Mouse (Mus musculus) frontal cortex, adult (tissue): ENCODE measurements at regions not wholly inside any gene's neighbourhood (a gene's known extent, or its start where the extent isn't known, plus 50 kb on each side); places are given as distances from the start of the nearest gene placed in this dataset.

Source experiments
- ATAC-seq: cut with Nextera tagmentation; 2 replicates; pipeline ENCODE4 v1.9.2; 2017; ENCODE audit warnings: mild to moderate bottlenecking, moderate library complexity, mixed read lengths; ENCODE audit not compliant: low TSS enrichment

- no peak for ATAC-seq
Observed at GRCm38 (mm10) chr2:17290709-17291108, 440.6 kb downstream of the Nebl start.

GRCm38 (mm10) chr2:17287598-17287997, 443.7 kb downstream of the Nebl start:
- ATAC-seq = no peak

DNA sequence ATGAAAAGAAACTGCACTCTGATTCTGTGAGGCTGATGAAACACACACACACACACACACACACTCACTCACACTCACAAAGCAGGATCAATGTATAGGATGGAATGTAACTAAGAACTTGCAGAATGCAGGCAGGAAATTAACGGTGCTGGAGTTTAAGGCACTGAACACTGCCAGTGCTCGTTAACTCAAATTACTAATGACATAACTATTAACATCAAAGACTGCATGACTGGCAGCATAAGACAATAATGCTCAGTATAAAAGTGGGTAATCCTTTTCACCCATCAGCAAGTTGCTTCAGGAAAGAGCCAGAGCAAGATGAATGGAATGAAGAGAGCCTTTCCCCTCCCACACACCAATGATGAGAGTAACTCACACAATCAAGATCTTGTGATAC, 481.3 kb downstream of the Nebl start:
- no peak for ATAC-seq

DNA sequence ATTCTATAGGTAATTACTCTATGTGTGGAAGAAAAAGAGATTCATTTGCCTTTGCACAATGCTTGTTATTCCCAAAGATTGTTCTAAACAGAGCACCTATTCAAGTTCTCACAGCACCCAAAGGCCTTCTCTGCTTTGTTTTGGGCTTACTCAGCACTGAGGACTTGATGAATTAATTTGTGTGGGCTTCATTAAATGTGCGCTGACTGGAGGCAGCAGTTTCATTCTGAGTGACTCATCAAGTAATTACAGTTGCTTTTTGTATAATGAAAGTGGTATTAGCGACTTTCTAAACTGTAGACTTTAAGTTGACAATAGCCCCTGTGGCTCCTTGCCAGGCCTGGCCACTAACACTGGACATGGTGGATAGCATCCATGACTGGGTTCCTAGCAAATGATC, 485.4 kb downstream of the Nebl start:
- ATAC-seq = no peak

DNA sequence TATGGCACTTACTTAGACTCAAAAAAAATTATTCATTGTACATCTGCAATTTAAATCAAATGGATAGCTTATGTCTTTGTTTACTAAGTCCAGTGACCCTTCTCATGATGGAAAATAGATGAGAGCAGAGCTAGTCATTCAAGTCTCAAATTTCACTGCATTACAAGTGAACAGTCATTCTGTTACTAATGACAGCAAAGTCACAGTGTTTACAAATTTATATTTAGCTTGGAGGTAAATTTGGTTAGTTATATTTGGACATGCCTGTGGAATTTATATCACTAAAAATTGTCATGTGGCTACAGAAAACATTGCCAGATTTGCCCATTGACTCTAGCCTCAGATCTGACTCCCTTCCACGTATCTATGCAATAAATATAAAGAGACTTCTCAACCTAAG, 515.7 kb downstream of the Nebl start:
- ATAC-seq = no peak

DNA sequence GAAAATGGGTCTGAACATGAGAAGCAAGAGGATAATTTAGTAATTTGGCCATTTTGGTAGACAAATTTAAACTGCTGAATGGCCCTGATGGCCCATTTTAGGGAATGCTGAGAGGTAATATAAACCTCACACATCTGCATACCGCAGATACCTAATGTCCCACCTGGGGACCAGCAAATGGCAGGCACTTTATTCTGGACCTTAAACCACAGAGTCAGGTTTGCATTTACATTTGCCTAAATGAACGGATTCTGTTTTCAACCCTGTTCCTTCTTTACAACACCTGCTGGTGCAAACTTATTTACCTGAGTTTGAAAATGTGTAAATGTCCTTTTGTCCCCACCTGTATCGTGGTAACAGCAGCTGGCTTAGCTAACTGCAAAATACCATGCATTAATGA, 516.4 kb downstream of the Nebl start:
- no peak for ATAC-seq

GRCm38 (mm10) chr2:17212566-17212965, 518.7 kb downstream of the Nebl start:
- no peak for ATAC-seq

DNA sequence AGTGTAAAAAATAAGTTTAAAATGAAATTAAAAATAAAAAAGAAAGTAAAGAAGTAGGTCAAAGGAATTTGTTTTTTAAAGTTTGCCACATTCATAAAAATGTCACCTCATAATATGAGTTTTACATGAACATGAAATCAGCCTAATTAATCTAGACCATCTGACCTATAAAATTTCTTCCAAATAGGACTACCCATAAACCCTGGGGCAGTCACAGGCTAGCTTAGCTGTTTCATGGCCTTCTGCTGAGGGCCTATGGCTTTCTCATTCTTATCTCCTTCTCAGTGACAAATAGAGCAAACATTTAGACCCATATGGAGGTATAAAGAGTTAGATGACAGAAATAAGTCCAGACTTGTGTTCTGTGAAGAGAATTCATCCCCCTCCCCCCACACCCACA, 520.2 kb downstream of the Nebl start:
- ATAC-seq = no peak

DNA sequence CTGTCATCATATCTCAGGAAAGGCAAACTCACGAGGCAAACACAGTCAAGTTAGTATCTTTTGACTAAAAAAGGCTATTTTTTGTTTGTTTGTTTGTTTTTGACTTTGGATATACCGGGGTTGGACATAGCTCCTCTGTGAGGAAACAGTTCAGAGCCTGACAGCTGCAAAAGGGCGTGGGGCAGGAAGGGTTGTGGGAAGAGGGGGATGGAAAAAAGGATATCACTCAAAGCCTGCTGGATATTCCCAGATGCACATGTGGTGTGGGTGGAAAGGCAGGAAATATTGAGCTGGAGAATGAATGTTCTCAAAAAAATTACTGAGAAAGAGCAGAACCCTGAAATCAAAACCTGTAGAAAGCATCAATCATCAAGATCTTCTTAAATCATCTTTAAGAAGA, 537.7 kb downstream of the Nebl start:
- no peak for ATAC-seq

- ATAC-seq = no peak
Observed at GRCm38 (mm10) chr2:17189169-17189568, 542.1 kb downstream of the Nebl start.

DNA sequence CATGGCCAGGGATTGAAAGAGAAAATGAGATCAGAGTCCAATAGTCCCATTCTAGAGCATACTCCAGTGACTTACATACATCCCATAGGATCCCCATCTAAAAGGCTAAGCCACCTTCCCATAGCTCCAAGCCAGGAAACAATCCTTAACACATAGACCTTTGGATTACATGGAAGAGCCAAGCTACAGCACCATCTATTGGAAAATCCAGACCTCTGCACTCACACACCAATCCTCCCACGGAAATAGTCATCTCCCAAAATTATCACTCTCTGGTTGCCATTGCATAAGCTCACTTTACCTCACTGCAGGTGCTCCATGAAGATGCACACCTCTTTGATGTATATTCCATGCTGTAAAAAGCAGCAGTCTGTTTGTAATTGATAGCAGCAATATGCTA, 543.4 kb downstream of the Nebl start:
- peak; percentile 78 for ATAC-seq

- no peak for ATAC-seq
Observed at GRCm38 (mm10) chr2:17183696-17184095, 547.6 kb downstream of the Nebl start.

DNA sequence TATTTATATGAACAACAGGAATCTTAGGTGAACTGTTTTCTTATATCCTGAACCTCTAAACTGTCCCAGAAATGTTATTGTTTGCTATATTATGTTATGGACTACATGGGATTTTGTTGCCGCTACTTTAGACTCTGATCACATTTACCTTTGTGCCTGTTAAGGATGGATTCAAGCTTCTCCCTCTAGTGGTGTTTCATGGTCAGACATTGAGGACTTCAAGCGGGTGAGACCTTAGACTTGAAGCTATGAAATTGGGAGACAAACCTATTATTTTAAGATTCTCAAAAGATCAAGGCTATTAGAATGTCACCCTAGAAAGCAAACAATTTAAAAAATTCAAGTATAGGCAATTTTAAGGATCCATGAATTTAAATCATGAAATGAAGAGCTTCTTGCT, 549.7 kb downstream of the Nebl start:
- ATAC-seq = no peak

DNA sequence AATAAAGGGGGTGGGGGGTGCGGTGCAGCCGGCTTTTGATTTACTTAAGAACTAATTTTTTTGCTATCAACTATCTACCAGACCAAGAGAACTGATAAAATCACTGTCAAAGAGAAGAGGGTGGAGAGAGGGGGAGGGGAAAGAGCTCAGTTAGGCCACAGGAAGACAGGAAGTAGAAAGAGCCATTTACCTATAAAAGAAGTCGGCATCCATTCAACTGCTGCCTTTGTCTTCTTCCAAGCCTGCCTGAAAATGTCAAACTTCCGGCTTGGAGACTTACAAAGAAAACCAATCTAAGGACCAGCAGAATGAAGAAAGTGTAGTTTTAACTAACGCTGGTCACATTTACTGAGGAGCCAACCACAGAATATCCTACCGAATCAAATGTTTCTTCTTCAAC, 562.4 kb downstream of the Nebl start:
- ATAC-seq = no peak

- no peak for ATAC-seq
Observed at GRCm38 (mm10) chr2:17165016-17165415, 566.2 kb downstream of the Nebl start.

GRCm38 (mm10) chr2:17158463-17158862, 572.8 kb downstream of the Nebl start:
- no peak for ATAC-seq

DNA sequence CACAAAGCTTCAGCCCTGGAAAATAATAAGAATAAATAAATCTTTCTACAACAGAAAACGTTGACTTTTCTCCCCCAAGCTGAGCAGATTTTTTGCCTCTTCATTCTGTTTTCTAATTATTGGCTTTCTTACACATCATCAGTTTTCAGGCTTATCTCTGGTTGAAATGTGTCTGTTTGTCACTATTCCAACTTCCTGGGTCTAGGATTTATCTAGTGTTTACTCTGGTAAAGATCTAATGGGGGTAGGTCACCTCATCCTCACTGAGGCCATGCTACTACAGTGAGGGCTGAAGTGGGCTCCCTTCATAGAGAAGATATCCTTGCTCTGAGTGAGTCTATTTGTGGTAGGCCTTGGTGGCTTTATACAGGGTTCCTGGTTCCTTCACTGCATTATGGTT, 573.9 kb downstream of the Nebl start:
- no peak for ATAC-seq

DNA sequence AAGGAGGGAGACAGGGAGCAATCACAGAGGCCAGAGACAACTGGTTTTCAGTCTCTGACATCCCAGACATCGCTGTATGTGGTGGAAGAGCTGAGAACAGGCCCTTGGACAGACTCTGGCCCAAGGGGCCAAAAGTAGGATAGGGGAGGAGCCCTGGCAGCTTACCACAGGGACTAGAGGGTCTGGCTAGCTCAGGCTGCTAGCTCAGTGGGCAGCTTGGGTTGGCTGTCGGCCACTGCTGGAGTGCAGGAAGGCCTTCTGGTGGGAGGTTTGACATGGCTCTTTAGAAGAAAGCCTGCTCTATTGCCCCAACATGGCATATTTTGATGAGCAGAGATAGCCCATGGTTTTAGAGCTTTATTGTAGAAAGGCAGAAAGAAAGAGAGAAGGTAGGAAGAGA, 575.7 kb downstream of the Nebl start:
- no peak for ATAC-seq

GRCm38 (mm10) chr2:17123626-17124025, 607.6 kb downstream of the Nebl start:
- ATAC-seq = no peak

DNA sequence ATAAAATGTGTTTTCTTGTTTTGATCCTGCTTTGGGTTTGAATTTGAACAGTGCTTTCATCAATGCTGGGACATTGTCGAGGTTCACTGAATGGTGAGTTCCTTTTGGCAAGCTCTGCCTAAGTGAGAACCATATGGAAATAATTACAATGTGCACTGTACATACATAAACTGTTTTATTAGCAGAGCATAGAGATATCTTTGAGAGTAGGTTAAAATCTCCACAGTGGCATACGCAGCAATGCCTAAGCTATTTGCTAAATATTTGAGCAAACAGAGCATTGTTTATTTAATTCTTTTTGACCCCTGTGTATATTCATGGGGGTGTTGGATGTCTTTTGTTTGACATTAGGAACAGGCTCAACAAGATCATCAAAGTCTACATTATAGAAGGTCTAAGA, 614.0 kb downstream of the Nebl start:
- no peak for ATAC-seq

DNA sequence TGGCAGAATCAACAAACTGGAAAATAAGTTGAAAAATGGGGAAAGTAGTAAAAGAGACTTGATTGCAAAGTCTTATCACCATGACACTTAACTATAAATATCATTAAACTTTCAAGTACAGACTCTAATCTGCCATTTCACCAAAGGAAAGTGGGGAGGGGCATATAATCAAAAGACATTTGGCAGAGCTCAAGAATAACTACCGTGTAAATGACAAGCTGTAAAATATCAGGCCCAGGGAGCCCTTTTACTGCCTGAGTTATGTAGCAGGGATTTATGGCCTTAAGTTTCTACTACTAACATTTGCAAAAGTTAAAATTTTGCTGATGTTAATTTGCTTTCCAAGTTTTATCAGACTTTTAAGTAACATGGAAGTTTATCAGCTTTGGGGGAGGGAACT, 620.1 kb downstream of the Nebl start:
- ATAC-seq = no peak

DNA sequence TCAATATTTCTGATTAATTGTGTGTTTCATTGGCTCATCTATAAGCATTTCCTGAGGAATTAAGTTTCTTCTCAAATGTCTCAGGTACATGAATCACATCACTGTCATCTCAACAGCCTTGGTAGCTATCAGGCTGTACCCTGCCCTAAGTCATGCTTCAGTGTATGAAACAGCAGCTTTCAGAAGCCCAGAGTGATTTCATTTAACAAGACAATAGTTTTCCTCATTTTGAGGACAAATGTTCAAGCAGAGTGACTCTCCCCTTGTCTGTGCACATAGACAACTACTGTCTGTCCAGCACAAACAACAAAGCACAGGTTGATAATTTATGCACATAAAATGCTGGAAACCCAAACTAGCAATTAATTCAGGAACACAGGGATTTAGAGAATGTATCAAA, 630.1 kb downstream of the Nebl start:
- ATAC-seq = peak; percentile 64

DNA sequence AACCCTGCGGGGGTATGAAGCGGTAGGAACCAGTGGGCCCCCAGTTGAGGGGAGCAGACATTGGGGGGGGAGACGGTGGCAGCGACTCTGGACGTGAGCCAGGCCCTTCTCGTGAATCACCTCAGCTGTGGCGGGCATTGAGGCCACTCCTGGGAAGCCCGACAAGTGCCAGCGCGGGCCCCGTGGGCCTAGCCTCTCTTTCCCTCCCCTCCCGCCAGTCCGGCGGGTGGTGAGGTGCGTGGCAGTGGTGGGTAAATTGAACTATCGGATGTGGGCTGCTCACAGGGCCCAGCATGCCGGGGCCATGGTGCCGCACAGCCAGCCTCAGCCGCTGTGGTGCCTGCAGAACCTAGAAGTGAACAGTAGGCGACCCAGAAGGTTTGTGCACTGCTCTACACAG, 633.7 kb downstream of the Nebl start:
- ATAC-seq = no peak

- no peak for ATAC-seq
Observed at GRCm38 (mm10) chr2:17091454-17091853, 639.8 kb downstream of the Nebl start.

GRCm38 (mm10) chr2:17081266-17081665, 650.0 kb downstream of the Nebl start:
- no peak for ATAC-seq
